Mouse (Mus musculus) bone marrow, adult 2 months (tissue): ENCODE data around the gene Nat9. TPM values are rescaled to one million over a fixed set of nuclear protein-coding genes. Genes with fewer than 3 reads are reported as not detected.

Experiments
- H3K27ac ChIP-seq: fragments of 200-500 bp; 2 replicates; pipeline ENCODE4 v1.5.1; 2012; ENCODE audit warnings: low read depth, mild to moderate bottlenecking, control low read depth, inconsistent platforms, low read length; ENCODE audit not compliant: control insufficient read depth, poor library complexity, insufficient read depth
- H3K4me1 ChIP-seq: fragments of 200-500 bp; 2 replicates; pipeline ENCODE4 v1.6.1; 2011; ENCODE audit warnings: low read length; ENCODE audit not compliant: control insufficient read depth, insufficient read depth
- H3K4me3 ChIP-seq: fragments of 200-500 bp; replicated peaks from 2 replicates; pipeline ENCODE3; 2011; ENCODE audit warnings: mild to moderate bottlenecking, low read depth, low read length, control low read depth; ENCODE audit not compliant: control insufficient read depth
- CTCF ChIP-seq: fragments of 200-500 bp; IDR thresholded peaks from 2 replicates; pipeline ENCODE4 v1.5.1; 2011; ENCODE audit warnings: low read length, control low read depth; ENCODE audit not compliant: control insufficient read depth, insufficient read depth
- POLR2A ChIP-seq: fragments of 200-500 bp; IDR thresholded peaks from 2 replicates; pipeline ENCODE4 v1.6.1; 2011; ENCODE audit warnings: low read depth, mild to moderate bottlenecking, control low read depth, low read length, borderline replicate concordance; ENCODE audit not compliant: control insufficient read depth
- whole genome bisulfite sequencing: fragments of 180-500 bp; shearing (Covaris S2); methylation state at CpG from one replicate; pipeline ENCODE4 v1.1.7; 2018; 5-methylcytosine and 5-hydroxymethylcytosine counted together
- polyA plus RNA-seq: library from polyadenylated mRNA; stranded (reverse); fragments of >200 nt; gene quantifications from 2 replicates; pipeline ENCODE4 v1.2.4, GENCODE M21; 2011; ENCODE audit warnings: low replicate concordance; ENCODE audit not compliant: missing spikeins, insufficient read depth, insufficient read length

Gene Nat9
- polyA plus RNA-seq, 1 experiment, result 19.4 TPM

DNA sequence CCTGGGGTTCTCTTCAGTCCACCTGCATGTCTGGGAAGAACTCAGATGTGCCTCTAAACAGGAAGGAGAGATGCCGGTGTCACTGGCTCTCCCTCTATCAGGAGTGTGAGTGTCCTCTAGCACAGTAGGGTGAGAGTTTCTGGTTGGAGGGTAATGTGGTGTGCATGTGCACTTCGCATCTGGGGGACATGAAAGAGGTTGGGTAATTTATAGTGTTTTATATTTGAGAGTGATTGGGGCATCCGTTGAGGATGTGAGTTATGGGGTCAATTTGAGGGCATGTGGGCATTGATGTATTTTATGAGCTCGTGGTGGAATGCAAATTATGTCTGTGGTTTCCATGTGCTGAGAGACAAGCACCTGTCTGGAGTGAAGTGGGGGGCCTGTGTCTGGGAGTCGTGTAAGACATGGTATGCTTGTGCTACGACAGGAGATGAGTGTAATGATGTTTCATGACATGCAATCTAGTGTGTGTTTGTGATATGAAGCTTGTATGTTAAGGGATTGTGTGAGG lies 36.9 kb downstream of the Nat9 start:
- H3K4me3 ChIP-seq, result no peak overlapping the region
- H3K27ac ChIP-seq, result no peak overlapping the region
- TF ChIP-seq POLR2A (no peak), CTCF (no peak)
- peaks cover 6% of the 10 kb centered on the region; the same call in 1 of the 2 replicates for H3K4me1 ChIP-seq
- 35% methylated on average over 6 of the region's 6 CpGs for WGBS

DNA sequence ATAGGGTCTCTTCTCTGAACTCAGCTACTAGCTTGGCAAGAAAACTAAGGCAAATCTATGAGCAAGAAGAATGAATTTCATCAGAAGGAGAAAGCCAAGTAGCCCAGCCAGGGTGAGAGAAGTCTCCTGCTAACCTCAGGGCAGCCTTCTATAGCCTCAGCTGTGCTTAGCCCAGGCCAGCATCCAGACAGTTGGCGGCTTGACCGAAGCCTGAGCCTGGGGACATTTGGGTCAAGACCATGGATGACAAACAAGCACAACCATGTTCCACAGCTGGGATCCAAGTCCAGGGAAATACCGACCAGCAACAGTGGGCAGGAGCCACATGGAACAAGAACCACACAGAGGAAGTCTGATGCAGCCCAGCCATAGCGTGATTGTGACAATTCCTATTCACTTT lies 39.8 kb downstream of the Nat9 start:
- H3K4me3 ChIP-seq, result no peak overlapping the region
- TF ChIP-seq CTCF (no peak), POLR2A (no peak)
- H3K27ac ChIP-seq, result no peak overlapping the region
- peaks cover 6% of the 10 kb centered on the region; the same call in 1 of the 2 replicates for H3K4me1 ChIP-seq
- WGBS, result 81% methylated on average over 4 of the region's 4 CpGs

DNA sequence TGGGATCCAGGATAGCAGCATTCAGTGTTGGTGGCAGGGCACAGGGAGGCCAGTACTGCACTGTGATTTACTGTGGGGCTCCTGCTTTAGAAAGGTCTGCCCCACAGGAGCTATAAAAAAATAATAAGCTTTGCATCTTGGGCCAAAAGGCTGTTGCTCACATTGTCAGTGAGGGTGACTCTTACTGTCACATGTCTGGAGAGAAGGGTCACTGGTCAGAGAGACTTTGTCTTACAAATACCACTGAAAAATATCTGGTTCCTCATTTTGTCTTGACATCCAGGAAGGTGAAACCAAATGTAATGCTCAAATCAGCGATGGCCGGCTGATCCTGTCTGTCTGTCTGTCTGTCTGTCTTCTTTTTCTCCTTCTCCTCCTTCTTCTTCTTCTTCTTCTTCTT lies 45.7 kb downstream of the Nat9 start:
- WGBS, result 6% methylated on average over 2 of the region's 2 CpGs

DNA sequence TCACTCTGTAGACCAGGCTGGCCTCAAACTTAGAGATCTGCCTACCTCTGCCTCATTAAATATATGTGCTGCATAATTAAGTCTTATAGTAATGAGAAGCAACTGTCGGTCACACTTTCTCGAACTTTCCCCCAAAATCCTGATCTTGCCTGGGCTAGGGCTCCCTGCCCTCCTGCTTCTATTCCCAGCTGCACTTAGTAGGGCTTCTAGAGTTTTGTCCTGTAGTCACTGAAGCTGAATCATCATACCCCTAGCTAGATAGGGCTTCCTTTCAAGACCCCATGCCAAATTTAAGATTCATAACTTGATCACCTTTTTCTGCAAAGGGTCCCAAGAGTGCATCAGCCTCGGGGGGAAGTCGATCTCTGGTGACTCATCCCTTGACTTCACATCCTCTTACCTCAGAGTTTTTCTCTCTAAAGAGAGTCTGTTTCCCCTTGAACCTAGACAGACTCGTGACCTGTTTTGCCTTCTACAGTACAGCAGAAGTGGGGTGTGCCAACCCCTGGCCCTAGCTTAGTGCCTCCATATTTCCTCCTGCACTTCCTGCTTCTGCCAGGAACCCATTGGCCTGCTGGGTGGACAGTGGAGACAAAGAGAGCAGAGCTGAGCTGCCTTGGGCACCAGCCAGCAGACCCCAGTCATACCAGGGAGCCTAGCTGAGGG lies 48.9 kb downstream of the Nat9 start:
- H3K27ac ChIP-seq, result peak overlapping the region; percentile 94
- no peak overlapping the region for H3K4me3 ChIP-seq
- TF ChIP-seq CTCF, result no peak
- TF ChIP-seq POLR2A, result no peak
- peaks cover 5% of the 10 kb centered on the region for H3K4me1 ChIP-seq
- WGBS, result 27% methylated on average over 5 of the region's 5 CpGs

More for the DNA sequence above, 45.7 kb downstream of the Nat9 start:
- no peak for TF ChIP-seq POLR2A
- no peak for TF ChIP-seq CTCF
- H3K27ac ChIP-seq, result peak overlapping the region; percentile 25; the same call in 1 of the 2 replicates
- H3K4me1 ChIP-seq, result peaks cover 3% of the 10 kb centered on the region
- no peak overlapping the region for H3K4me3 ChIP-seq

DNA sequence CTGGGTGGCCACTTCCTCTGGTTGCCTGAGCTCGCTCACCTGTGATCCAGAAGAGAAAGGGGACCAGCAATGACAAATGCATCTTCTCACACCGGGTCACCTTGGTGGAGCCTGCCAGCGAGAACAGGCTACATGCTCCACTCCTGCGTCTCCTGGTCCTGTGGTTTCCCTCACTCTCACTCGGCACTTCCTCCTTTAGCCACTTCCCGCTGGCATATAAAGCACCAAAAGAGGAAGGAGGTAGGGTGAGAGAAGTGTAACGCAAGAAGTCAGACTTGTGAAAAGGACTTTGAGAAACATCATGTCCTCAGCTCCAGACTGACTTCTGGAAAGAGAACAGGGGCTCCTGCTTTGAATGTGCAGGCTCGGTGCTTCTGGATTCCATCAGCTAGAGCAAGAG lies 53.9 kb downstream of the Nat9 start, which contains the start of gene Cd300lf:
Gene Cd300lf (minus strand): TSS at position 193 of the 400 bp plus-strand sequence.
- under 1% methylated on average over 8 of the region's 8 CpGs for WGBS
- no peak for TF ChIP-seq CTCF
- TF ChIP-seq POLR2A, result 0 out of 2 replicates have a peak, but pooled peaks have one; percentile 46

More for the DNA sequence above, 53.9 kb downstream of the Nat9 start, which contains the start of gene Cd300lf:
- Histone ChIP-seq H3K4me1 (peaks cover 2% of the 10 kb centered on the region; the same call in 1 of the 2 replicates), H3K27ac (peak within 1 kb of the TSS; percentile 96), H3K4me3 (peak within 1 kb of the TSS; percentile 85)

Other genes with a start within 250 kb of the Nat9 start
- gene Cd300c, start 218.7 kb downstream of the Nat9 start, polyA plus RNA-seq, result 4.0 and 12.7 TPM in 2 replicates
- gene Cd300ld, start 197.9 kb downstream of the Nat9 start, polyA plus RNA-seq, result 5.2 and 10.5 TPM in 2 replicates
- 5.5 and 21.7 TPM in 2 replicates for gene Cd300c2, start 186.0 kb downstream of the Nat9 start, polyA plus RNA-seq
- gene Cd300ld2, start 171.7 kb downstream of the Nat9 start, polyA plus RNA-seq, result not detected in 2 replicates
- 1.8 TPM in 1 of 2 replicates, not detected in the other for gene Cd300ld4, start 160.8 kb downstream of the Nat9 start, polyA plus RNA-seq
- 1.8 TPM in 1 of 2 replicates, not detected in the other for gene Cd300ld5, start 150.1 kb downstream of the Nat9 start, polyA plus RNA-seq
- 1.8 and 3.9 TPM in 2 replicates for gene Cd300ld3, start 139.4 kb downstream of the Nat9 start, polyA plus RNA-seq
- not detected in 2 replicates for gene Cd300e, start 125.7 kb downstream of the Nat9 start, polyA plus RNA-seq
- gene Rab37, start 96.4 kb downstream of the Nat9 start, polyA plus RNA-seq, result 5.3 and 11.6 TPM in 2 replicates
- gene Cd300lf, start 53.9 kb downstream of the Nat9 start, polyA plus RNA-seq, result 39.9 and 79.7 TPM in 2 replicates
- 21.9 and 51.0 TPM in 2 replicates for gene Slc9a3r1, start 24.5 kb downstream of the Nat9 start, polyA plus RNA-seq
- gene Tmem104, start 372 bp downstream of the Nat9 start, polyA plus RNA-seq, result 3.1 and 5.8 TPM in 2 replicates
- gene Grin2c, start 79.4 kb upstream of the Nat9 start, polyA plus RNA-seq, result not detected in 2 replicates
- gene Fdxr, start 89.2 kb upstream of the Nat9 start, polyA plus RNA-seq, result 9.9 and 21.2 TPM in 2 replicates
- gene Fads6, start 109.8 kb upstream of the Nat9 start, polyA plus RNA-seq, result 0.77 and 1.4 TPM in 2 replicates
- gene Otop2, start 119.3 kb upstream of the Nat9 start, polyA plus RNA-seq, result not detected in 2 replicates
- gene Ush1g, start 134.2 kb upstream of the Nat9 start, polyA plus RNA-seq, result 0.29 TPM in 1 of 2 replicates, not detected in the other
- not detected in 2 replicates for gene Otop3, start 146.9 kb upstream of the Nat9 start, polyA plus RNA-seq
- gene Hid1, start 179.9 kb upstream of the Nat9 start, polyA plus RNA-seq, result 3.4 and 4.3 TPM in 2 replicates
- gene Cdr2l, start 194.1 kb upstream of the Nat9 start, polyA plus RNA-seq, result 1.4 and 3.1 TPM in 2 replicates
- gene Mrpl58, start 215.9 kb upstream of the Nat9 start, polyA plus RNA-seq, result 31.1 and 51.9 TPM in 2 replicates
- 316 and 521 TPM in 2 replicates for gene Atp5h, start 232.1 kb upstream of the Nat9 start, polyA plus RNA-seq
- 14.0 and 32.4 TPM in 2 replicates for gene Kctd2, start 232.3 kb upstream of the Nat9 start, polyA plus RNA-seq